Mouse (Mus musculus): ENCODE measurements around the gene Krtap31-1.
"Not testable (repeated sequence)": the region's sequence is repeated elsewhere in the genome, so short reads cannot be mapped to it uniquely, and the experiment has no call there.

Krtap31-1 gene

GRCm38 (mm10) chr11:99907620-99908019, at the start of gene Krtap31-1:
TSS of gene Krtap31-1 (plus strand) at chr11:99907920.
- no peak for DNase-seq (ENCODE audit: low spot score)

GRCm38 (mm10) chr11:99858761-99859160, 49.0 kb upstream of the Krtap31-1 start:
- DNase-seq (ENCODE audit: low spot score), result no peak

GRCm38 (mm10) chr11:99864176-99864575, 43.5 kb upstream of the Krtap31-1 start, which contains the start of gene Gm11559:
TSS of gene Gm11559 (plus strand) at chr11:99864476.
- not testable (repeated sequence) for DNase-seq (ENCODE audit: low spot score)

GRCm38 (mm10) chr11:99873089-99873488, 34.6 kb upstream of the Krtap31-1 start, which contains the start of gene Krtap9-1:
TSS of gene Krtap9-1 (plus strand) at chr11:99873389.
- DNase-seq (ENCODE audit: low spot score), result not testable (repeated sequence)

GRCm38 (mm10) chr11:99878887-99879286, 28.8 kb upstream of the Krtap31-1 start, which contains the start of gene Gm11567:
TSS of gene Gm11567 (plus strand) at chr11:99879187.
- not testable (repeated sequence) for DNase-seq (ENCODE audit: low spot score)

- no peak for DNase-seq (ENCODE audit: low spot score)
Observed at GRCm38 (mm10) chr11:99914451-99914850, 6.7 kb downstream of the Krtap31-1 start, which contains the start of gene Gm11565. TSS of gene Gm11565 (plus strand) at chr11:99914751.

GRCm38 (mm10) chr11:99935991-99936390, 28.3 kb downstream of the Krtap31-1 start, which contains the start of gene Krtap31-2:
TSS of gene Krtap31-2 (plus strand) at chr11:99936291.
- no peak for DNase-seq (ENCODE audit: low spot score)

- DNase-seq (ENCODE audit: low spot score), result no peak
Observed at GRCm38 (mm10) chr11:99937751-99938264, 30.1 kb downstream of the Krtap31-1 start.

- DNase-seq (ENCODE audit: low spot score), result no peak
Observed at GRCm38 (mm10) chr11:99948175-99948574, 40.5 kb downstream of the Krtap31-1 start, which contains the start of gene Krtap9-5. TSS of gene Krtap9-5 (plus strand) at chr11:99948475.
